Mouse (Mus musculus): Measurements from ENCODE around the gene Adcy4.
A peak's percentile ranks its signal among the peaks of the same experiment; 100 is the strongest.

Gene Adcy4

DNA sequence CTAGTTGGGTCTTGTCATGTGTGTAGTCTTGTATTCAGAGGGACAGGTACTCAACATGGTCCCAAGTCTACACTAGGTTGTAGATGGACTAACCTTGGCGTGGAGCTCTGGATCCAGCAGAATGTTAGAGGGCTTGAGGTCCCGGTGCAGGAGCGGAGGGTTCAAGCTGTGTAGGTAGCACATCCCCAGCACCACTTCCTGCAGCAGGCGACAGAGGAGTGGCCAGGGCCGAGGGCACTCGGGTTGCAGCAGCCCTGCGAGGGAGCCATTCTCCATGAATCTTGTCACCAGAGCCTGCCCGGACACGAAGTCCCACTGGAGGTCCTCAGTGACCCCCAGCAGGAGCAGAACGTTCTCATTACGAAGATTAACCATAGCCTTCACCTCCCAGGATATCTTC, 3.8 kb upstream of the Adcy4 start:
- peak; percentile 83 for DNase-seq

DNA sequence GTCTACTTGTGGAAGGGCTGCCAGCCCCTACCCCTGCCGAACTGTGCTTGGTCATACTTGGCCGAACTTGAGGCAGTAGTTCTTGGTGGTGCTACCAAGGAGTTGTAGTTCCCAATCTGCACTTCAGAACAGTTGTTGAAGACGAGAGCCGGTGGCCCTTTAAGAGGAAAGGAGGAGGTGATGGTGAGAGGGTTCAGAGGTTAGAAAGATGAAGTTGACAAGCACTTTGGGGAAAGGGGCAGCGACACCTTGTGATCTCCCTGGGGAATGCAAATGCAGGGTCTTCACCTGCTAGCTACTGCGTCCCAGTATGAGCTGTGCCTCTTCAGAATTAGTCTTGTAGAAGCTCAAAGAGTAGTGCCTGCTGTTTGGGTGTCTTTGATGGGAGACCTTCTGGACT, 1.3 kb upstream of the Adcy4 start:
- DNase-seq = peak; percentile 87

DNA sequence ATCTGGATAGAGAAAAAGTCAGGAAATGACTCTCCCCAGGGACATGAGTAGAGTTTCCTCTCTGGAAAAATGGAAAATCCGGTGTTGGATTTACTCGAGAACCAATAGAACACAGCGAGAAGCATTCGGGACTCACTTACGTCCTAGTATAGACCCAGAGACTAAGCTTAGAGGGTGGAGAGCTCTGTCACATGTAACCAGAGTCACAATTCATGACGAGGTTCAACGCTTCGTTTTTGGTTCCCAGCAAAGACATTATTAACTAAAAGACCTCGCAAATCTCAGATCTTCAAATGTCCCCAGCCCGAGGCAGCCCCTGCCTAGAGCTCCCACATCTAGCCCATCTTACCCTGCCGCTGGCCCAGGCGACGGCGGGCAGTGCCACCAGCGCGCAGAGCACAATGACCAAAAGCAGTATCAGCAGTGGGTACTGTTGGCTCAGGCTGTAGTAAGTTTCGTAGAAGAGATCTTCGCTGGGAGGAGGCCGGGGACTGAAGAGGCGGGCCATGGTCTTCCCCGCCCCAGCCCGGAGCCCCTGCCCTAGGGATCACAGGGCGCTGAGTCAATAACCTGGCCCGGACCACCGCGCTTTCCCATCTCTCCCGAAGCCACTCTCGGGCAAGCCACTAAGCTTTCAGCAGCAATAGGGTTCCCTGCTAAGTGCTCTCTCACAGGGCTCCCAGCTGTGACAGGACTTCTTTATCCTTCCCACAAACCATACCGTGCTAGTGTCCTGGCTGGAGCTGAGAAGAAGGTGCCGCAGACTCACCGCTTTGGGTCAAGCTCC, 531 bp downstream of the Adcy4 start:
- peak; percentile 97 for DNase-seq

DNA sequence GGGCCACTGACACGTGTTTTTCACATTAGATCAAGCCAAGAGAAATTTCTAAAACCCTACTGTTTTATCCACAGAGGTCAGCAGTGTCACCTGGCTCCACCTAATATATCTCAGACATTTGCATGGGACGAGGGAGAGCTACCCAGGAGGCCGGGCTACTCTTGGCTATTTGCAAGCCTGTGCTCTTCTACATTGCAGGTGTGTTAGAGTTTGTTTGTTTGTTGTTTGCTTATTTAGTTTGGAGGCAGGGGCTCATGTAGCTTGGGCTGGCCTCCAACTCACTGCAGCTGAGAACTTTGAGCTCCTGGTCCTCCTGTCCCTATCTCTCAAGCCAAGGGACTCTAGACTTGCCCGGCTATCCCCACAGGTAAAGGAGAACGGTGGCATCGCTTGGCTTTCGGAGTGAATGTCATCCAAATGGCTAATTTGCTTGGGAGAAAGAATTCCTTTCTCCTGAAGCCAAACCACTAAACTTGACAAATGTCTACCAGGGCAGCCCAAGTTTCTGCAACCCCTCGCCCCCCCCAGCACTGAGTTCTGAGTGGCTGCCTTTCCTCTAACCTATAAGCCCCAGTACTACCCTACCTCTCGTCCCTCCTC, 1.4 kb downstream of the Adcy4 start:
- DNase-seq = peak; percentile 93

DNA sequence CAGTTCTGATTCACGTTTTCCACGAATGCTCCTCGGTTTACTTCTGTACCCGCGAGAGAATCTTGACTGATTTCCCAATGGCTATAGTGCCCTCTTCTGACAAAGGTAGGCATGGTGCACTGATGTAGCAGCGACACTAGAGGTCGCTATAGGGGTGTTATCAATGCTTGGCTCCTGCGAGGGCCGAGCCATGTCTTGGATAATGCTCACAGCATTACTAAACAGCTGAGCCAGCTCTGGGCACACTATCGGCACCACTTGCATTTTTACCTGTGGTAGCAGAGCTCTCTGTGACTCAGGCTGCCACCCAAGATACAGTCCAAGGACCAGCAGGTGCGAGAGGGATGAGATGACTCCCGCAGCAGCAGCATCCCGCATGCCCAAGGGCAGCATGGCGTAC, 2.6 kb downstream of the Adcy4 start:
- peak; percentile 97 for DNase-seq

DNA sequence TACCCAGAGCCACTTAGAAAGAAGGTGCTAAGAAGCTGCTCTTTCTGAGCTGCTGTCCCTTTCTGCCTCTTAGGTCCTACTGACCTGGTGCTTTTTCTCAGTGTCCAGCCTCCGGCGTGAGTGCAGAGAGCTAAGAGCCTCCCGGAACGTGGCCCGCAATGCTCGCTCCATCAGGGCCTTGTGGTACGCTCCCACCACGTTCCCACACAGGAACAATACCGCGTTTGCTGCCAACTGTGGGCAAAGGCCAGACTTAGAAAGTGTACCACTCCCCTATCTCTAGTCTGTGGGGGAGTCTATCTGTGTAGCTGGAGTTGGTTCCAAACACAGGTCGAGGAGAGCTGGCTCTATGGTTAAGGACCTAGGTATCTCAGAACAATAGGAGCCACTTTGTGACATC, 3.2 kb downstream of the Adcy4 start:
- peak; percentile 92 for DNase-seq

DNA sequence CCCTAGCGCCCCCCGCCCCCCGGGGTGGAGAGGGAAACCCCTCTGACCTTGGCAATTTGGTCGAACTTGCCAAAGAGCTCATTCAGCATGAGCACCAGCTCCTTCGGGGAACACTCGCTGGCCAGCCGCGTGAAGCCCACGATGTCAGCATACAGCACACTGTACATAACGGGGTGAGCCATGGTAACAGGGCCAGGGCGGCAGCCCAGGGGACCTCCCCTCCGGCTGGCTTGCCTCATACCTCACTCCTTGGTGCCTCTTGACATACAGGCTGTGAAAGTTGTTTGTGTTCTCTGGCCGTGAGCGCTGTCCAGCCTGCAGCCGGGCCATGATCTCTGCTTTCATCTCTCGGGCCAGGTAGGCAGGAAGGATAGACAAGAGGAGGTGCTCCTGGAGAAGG, 4.2 kb downstream of the Adcy4 start:
- DNase-seq = peak; percentile 90

DNA sequence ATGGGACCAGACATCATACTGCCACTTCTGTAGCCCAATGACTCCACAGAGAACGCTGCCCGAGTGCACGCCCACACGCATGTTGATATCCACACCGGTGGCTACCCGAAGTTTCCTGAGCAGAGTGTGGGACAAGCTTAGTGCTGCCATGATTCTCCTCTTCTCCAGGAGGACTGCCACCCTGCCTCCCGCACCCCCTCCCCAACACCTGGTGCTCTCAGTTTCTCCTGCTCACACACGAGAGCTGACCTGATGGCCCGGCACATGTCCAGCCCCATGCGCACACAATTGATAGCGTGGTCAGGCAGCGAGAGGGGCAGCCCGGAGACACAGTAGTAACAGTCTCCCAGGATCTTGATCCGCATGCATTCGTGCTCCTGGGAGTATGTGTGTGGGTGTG, 5.2 kb downstream of the Adcy4 start:
- DNase-seq = peak; percentile 86

DNA sequence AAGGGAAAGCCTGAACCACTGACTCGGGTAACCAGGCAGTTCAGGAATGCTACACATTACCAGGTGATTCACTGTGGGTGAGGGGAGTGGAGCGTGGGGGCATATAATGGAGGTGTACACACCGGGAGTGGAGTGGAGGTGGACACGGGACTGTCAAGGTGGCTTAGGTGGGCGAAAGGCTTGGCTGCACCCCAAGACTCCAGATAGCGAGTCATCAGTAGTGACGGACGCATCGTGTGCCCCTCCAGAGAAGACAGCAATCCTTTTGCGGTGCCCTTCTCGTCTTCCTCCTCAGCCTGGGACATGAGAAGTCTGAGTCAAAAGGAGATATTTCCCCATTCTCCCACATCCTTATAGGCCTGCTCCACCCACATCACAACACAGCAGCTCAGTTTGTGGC, 6.1 kb downstream of the Adcy4 start:
- DNase-seq = peak; percentile 87

DNA sequence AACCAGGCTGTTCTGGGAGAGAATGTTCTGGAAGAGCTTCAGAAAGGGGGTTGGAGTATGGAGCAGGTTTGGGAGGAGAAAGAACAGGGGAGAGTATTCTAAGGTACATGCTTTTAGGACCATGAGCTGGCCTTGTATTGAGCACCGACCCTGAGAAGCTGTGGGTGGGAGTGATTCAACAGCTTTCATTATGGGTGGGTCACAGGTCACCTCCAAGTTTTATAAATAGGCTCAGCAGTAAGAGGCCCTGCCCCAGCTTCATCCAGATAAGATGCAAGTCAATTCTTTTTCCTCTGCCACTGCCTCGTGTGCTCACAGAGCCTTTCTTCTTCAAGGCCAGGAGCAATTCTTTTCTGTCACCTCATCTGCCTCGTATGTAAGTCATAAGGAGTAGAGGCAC, 6.7 kb downstream of the Adcy4 start:
- peak; percentile 80 for DNase-seq

DNA sequence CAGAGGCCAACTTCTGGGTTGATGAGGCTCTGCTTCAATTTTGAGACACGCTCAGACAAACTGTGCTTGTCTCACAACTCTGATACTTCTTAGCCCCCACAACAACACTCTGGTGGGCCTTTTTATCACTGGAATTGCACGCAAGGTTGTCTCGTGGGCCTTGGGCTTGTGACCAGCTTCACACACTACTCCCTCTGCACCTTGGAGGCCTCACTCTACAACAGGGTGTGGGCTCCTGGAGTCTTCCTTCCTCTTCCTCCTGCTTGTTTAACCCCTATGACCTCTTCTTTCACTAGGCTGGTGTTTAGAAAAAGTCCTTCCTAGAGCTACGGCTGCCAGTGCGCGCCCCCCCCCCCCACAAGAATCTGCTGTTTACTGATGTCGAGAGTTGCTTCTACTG, 7.2 kb downstream of the Adcy4 start:
- peak; percentile 92 for DNase-seq

DNA sequence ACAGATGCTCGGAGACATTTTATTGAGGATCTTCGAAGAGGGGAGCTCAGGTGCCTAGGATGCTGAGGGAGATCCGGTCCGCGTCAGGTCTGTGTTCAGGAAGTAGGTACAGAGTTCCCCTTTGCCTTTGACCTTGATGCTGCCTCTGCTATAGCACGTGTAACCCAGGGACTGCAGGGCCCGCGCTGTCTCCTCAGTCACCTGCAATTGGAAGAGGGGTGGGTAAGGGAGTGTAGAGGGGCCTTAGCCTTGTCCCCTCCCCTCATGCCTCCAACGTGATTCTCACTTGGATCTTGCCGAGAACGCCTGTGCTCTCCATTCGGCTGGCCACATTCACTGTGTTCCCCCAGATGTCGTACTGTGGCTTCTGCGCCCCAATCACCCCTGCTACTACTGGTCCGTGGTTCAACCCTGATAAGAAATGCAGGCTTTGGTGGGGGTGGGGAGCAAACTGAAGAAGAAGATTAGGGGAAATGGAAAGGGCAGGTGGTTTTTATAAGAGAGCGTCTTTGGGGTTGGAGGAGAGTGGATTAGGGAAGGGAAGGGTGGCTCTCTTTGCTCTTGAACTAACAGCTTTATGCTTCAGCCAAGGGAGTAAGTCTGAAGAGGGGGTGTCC, 14.7 kb downstream of the Adcy4 start:
- DNase-seq = no peak

DNA sequence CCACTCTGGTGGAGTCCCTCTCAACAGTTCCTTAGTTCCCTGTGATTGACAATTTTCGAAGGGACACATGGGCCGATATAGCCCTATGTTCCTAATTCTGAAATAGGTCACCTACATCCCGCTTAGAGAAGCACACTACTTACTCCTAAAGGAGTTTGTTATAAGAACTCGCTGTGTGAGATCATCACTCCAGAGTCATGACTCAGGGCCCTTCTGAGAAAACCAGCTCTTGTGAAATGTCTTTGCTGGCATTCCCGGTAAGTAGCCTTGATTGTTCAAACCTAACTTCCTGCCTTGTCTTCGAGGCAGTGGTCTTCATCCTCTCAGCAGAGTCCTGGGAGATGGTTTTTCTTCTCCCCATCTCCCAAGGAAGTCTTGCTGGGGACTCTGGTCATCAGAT, 15.3 kb downstream of the Adcy4 start:
- no peak for DNase-seq

DNA sequence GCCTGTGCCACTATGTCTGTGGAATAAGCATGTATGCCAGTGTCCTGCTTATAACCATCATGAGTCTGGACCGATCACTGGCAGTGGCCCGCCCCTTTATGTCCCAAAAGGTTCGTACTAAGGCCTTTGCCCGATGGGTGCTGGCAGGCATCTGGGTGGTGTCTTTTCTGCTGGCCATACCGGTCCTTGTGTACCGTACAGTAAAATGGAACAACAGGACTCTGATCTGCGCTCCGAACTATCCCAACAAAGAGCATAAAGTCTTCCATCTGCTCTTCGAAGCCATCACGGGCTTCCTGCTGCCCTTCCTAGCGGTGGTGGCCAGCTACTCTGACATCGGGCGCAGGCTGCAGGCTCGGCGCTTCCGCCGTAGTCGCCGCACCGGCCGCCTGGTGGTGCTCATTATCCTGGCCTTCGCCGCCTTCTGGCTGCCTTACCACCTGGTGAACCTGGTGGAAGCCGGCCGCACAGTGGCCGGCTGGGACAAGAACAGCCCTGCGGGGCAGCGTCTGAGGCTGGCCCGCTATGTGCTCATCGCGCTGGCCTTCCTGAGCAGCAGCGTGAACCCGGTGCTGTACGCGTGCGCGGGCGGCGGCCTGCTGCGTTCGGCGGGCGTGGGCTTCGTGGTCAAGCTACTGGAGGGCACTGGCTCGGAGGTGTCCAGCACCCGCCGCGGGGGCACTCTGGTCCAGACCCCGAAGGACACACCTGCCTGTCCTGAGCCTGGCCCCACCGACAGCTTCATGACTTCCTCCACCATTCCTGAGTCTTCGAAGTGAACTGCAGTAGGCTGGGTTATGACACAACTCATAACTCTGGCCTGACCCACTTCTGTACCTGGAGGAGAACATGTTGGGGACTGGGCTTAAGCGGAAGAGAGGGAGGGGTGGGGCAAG, 16.1 kb downstream of the Adcy4 start:
- peak; percentile 93 for DNase-seq

DNA sequence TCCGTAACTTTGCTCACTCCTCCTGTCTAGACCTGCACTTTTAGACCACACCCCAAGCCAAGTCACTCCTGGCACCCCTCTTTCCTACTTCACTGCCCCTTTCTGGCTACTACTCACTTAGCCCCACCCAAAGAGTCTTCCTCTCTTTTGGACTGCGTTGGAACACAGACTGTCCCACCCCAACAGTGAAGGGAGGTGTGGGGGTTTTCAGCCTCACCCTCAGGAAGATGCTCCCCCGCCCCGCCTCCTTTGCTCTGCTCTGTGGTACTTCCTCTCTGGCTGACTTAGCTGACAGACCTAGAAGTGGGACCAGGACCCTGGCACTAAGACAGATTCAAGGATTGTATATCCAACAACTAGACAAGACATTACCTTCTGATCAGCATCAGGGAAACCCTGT, 18.2 kb downstream of the Adcy4 start, which contains the start of gene Ltb4r1:
TSS of gene Ltb4r1 (plus strand) at position 267 of the 400 bp plus-strand sequence.
- no peak for DNase-seq

DNA sequence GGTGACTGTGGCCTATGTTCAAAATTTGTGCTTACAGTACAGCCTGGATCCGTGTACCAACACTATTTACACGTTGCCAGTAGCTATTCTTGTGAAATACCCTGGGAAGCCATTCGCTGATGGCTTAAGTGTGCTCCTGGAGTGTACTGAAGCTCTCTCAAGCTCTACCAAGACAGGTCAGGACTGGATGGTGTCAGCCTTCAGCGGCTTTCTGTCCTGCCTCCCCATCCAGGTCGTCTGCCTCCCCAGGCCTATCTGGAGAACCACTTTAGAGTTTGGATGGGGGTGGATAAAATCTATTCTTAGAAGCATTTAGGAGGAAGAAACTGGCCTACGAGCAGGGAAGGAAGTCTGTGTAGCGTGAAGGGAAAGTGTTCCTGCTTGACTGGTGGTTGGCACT, 20.7 kb downstream of the Adcy4 start:
- DNase-seq = peak; percentile 96

DNA sequence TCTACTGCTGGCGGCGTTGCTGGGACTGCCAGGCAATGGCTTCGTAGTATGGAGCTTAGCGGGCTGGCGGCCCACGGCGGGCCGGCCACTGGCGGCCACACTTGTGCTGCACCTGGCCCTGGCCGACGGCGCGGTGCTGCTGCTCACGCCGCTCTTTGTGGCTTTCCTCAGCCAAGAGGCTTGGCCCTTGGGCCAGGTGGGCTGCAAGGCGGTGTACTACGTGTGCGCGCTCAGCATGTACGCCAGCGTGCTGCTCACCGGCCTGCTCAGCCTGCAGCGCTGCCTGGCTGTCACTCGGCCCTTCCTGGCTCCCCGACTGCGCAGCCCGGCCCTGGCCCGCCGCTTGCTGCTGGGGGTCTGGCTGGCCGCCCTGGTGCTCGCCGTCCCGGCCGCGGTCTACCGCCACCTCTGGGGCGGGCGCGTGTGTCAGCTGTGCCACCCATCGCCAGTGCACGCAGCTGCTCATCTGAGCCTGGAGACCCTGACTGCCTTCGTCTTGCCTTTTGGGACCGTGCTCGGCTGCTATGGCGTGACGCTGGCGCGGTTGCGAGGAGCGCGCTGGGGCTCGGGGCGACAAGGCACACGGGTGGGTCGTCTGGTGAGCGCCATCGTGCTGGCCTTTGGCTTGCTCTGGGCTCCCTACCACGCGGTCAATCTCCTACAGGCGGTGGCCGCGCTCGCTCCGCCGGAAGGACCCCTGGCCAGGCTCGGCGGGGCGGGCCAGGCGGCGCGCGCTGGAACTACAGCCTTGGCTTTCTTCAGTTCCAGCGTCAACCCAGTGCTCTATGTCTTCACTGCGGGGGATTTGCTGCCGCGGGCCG, 21.7 kb downstream of the Adcy4 start:
- DNase-seq = peak; percentile 97

DNA sequence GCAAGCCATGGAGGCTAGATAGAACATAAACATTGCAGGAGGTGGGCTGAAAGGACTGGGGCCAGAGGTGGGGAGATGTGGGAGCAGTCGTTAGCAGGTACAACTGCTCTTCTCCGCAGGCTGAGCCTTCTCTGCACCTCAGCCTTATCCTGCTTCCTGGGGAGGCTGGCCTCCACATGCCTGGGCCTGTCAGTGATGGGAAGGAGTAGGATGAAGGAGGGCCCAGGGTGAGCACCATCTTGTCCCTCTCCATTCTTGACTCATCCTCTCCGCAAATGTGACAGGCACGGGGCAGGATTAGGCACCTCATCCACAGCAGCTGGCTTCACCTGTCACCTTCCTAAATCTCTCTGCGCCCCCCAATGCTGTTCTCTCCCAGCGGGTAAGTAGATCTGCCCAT, 22.7 kb downstream of the Adcy4 start, which contains the start of gene Ltb4r2:
TSS of gene Ltb4r2 (plus strand) at position 266 of the 400 bp plus-strand sequence.
- DNase-seq = peak; percentile 90

DNA sequence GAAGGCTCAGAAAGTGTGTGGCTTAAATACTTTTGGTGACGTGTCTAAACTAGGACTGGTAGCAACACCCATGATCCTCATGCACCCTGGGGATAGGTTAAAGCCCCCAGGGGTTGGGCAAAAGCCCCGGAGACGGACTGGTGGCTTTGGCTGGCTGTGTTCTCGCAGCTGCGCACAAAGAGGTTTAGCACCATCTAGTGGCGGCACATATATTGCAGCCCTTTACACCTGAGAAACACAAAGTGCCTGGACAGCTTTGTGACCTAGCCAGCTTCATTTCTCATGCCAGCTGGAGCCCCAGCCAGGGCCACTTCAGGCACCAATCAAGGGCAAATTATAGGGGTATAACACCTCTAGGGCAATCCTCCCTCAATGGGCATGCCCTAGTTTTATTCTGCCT, 23.7 kb downstream of the Adcy4 start:
- DNase-seq = peak; percentile 97

DNA sequence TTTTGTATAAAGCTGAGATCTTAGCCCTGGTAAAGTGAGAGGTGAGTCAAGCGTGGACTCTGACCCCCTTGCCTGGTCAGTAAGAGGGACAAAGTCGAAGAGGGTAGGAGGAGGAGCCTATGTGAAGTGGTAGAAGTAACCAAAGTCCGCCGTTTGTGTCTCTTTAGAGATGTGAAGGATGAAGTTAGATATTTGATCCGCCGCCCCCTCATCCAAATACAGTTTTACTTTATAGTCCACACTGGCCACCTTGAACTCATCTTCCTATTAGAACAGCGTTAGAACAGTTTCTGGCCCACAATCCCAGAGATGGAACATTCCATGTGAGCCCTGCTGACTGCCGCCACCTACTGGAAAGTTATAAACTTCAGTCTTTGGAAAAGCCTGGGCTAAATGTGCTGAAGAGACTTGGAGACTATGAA, 25.5 kb downstream of the Adcy4 start, which contains the start of gene Cideb:
TSS of gene Cideb (minus strand) at position 96 of the 422 bp plus-strand sequence.
- DNase-seq = peak; percentile 90

DNA sequence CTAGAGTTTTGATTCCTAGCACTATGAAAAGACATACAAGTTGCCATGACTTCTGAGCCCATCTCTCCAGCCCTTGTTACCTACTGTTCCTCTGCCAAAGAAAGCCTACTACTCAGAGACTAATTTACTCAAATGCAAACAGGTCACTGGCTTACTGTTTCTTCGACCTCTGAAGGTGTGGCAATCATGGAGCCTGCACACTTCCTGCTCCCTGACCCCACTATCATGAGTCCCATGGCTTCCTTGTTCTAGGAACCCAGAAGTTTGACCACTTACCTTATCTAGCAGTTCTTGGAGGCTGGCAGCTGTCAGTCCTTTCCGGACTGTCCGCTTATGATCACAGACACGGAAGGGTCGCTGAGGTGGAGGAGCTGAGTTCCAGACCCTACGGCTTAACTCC, 26.3 kb downstream of the Adcy4 start:
- DNase-seq = no peak

Data from heart, adult 11 months (tissue).